Mouse (Mus musculus): ENCODE measurements around the gene Asxl2.

Gene Asxl2

GRCm38 (mm10) chr12:3546781-3547180 is 120.1 kb downstream of the Asxl2 start:
- DNase-seq (ENCODE audit: low spot score), result no peak

DNA sequence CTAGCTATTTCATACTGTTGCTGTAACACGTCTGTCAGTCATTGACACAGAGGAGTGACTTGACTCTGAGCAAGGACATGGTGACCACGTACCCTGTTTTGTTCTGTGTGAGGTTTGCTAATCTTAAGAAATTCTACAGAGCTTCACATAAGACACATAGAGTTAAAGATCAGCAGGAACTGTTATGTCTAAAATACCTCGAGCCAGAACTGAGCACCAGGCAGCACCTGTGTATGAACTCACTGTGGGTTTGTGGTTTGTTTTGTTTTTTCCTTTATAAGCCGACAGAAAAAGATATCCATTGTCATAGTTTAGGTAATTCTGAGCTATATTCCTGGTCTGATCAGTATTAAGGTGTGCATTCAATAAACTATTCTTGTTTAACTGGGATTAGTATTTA is 120.8 kb downstream of the Asxl2 start:
- no peak for DNase-seq (ENCODE audit: low spot score)

GRCm38 (mm10) chr12:3547911-3548310 is 121.3 kb downstream of the Asxl2 start:
- no peak for DNase-seq (ENCODE audit: low spot score)

- no peak for DNase-seq (ENCODE audit: low spot score)
These were observed 122.0 kb downstream of the Asxl2 start for GRCm38 (mm10) chr12:3548582-3549211.

- no peak for DNase-seq (ENCODE audit: low spot score)
These were observed 123.6 kb downstream of the Asxl2 start for GRCm38 (mm10) chr12:3550280-3550679.

All from lung, postnatal 25 days (tissue).